Mouse (Mus musculus): ENCODE measurements around the gene Spcs3. TPM values are rescaled to one million over a fixed set of nuclear protein-coding genes. Genes with fewer than 3 reads are reported as not detected.
"Not testable (repeated sequence)": the region's sequence is repeated elsewhere in the genome, so short reads cannot be mapped to it uniquely, and the experiment has no call there.

The Spcs3 gene
- polyA plus RNA-seq, 1 experiment = 31.3 TPM

- Histone ChIP-seq H3K27me3 (ENCODE audit: control insufficient read depth, insufficient read depth, low read length) (no peaks in the 10 kb centered on the region), H3K4me1 (ENCODE audit: control insufficient read depth, insufficient read depth, low read length) (no peaks in the 10 kb centered on the region), H3K4me3 (replicated peaks; ENCODE audit: insufficient read depth, low read depth, low read length) (no peak overlapping the region), H3K27ac (ENCODE audit: insufficient read depth, low read length) (no peak overlapping the region)
- WGBS = 78% methylated on average over 4 of the region's 4 CpGs
- TF ChIP-seq CTCF (IDR thresholded peaks at IDR 0.05; ENCODE audit: borderline replicate concordance, insufficient read depth, low read depth, low read length) (no peak), POLR2A (IDR thresholded peaks at IDR 0.05; ENCODE audit: borderline replicate concordance, insufficient read depth, low read length) (no peak)
- no peak for DNase-seq
Observed at GRCm38 (mm10) chr8:54520516-54520915, 9.3 kb downstream of the Spcs3 start.

- H3K27ac ChIP-seq (ENCODE audit: insufficient read depth, low read length) = no peak overlapping the region
- WGBS = 80% methylated on average over 10 of the region's 10 CpGs
Observed at GRCm38 (mm10) chr8:54518756-54519460, 10.9 kb downstream of the Spcs3 start.

GRCm38 (mm10) chr8:54512200-54512599, 17.6 kb downstream of the Spcs3 start:
- 79% methylated on average over 5 of the region's 5 CpGs for WGBS
- not testable (repeated sequence) for H3K4me1 ChIP-seq (ENCODE audit: control insufficient read depth, insufficient read depth, low read length); H3K4me3 ChIP-seq (replicated peaks; ENCODE audit: insufficient read depth, low read depth, low read length); DNase-seq; H3K27ac ChIP-seq (ENCODE audit: insufficient read depth, low read length); H3K27me3 ChIP-seq (ENCODE audit: control insufficient read depth, insufficient read depth, low read length)

More at GRCm38 (mm10) chr8:54518756-54519460, 10.9 kb downstream of the Spcs3 start:
- no peaks in the 10 kb centered on the region for H3K27me3 ChIP-seq (ENCODE audit: control insufficient read depth, insufficient read depth, low read length)
- no peak overlapping the region for H3K4me3 ChIP-seq (replicated peaks; ENCODE audit: insufficient read depth, low read depth, low read length)
- H3K4me1 ChIP-seq (ENCODE audit: control insufficient read depth, insufficient read depth, low read length) = no peaks in the 10 kb centered on the region
- TF ChIP-seq POLR2A (IDR thresholded peaks at IDR 0.05; ENCODE audit: borderline replicate concordance, insufficient read depth, low read length) = no peak
- no peak for DNase-seq

- no peak for DNase-seq
- no peaks in the 10 kb centered on the region for H3K4me1 ChIP-seq (ENCODE audit: control insufficient read depth, insufficient read depth, low read length)
- no peak overlapping the region for H3K27ac ChIP-seq (ENCODE audit: insufficient read depth, low read length)
- WGBS = 78% methylated on average over 3 of the region's 3 CpGs
- no peak overlapping the region for H3K4me3 ChIP-seq (replicated peaks; ENCODE audit: insufficient read depth, low read depth, low read length)
- TF ChIP-seq CTCF (IDR thresholded peaks at IDR 0.05; ENCODE audit: borderline replicate concordance, insufficient read depth, low read depth, low read length) (no peak), POLR2A (IDR thresholded peaks at IDR 0.05; ENCODE audit: borderline replicate concordance, insufficient read depth, low read length) (no peak)
- H3K27me3 ChIP-seq (ENCODE audit: control insufficient read depth, insufficient read depth, low read length) = no peaks in the 10 kb centered on the region
Observed at GRCm38 (mm10) chr8:54511791-54512190, 18.0 kb downstream of the Spcs3 start.

- peak; percentile 21 to 27 for DNase-seq
- Histone ChIP-seq H3K27me3 (ENCODE audit: control insufficient read depth, insufficient read depth, low read length) (no peaks in the 10 kb centered on the region), H3K27ac (ENCODE audit: insufficient read depth, low read length) (no peak overlapping the region), H3K4me1 (ENCODE audit: control insufficient read depth, insufficient read depth, low read length) (no peaks in the 10 kb centered on the region), H3K4me3 (replicated peaks; ENCODE audit: insufficient read depth, low read depth, low read length) (peak overlapping the region; percentile 62)
- TF ChIP-seq CTCF (IDR thresholded peaks at IDR 0.05; ENCODE audit: borderline replicate concordance, insufficient read depth, low read depth, low read length) = no peak
- no peak for TF ChIP-seq POLR2A (IDR thresholded peaks at IDR 0.05; ENCODE audit: borderline replicate concordance, insufficient read depth, low read length)
- under 1% methylated on average over 10 of the region's 10 CpGs for WGBS
Observed at GRCm38 (mm10) chr8:54509221-54509721, 20.5 kb downstream of the Spcs3 start.

- no peak overlapping the region for H3K27ac ChIP-seq (ENCODE audit: insufficient read depth, low read length)
- H3K27me3 ChIP-seq (ENCODE audit: control insufficient read depth, insufficient read depth, low read length) = no peaks in the 10 kb centered on the region
- TF ChIP-seq CTCF (IDR thresholded peaks at IDR 0.05; ENCODE audit: borderline replicate concordance, insufficient read depth, low read depth, low read length) = no peak
- no peak for TF ChIP-seq POLR2A (IDR thresholded peaks at IDR 0.05; ENCODE audit: borderline replicate concordance, insufficient read depth, low read length)
- no peaks in the 10 kb centered on the region for H3K4me1 ChIP-seq (ENCODE audit: control insufficient read depth, insufficient read depth, low read length)
- peak overlapping the region; percentile 62 for H3K4me3 ChIP-seq (replicated peaks; ENCODE audit: insufficient read depth, low read depth, low read length)
- no peak for DNase-seq
- 2% methylated on average over 11 of the region's 11 CpGs for WGBS
Observed at GRCm38 (mm10) chr8:54508814-54509213, 21.0 kb downstream of the Spcs3 start.

- no peaks in the 10 kb centered on the region for H3K27me3 ChIP-seq (ENCODE audit: control insufficient read depth, insufficient read depth, low read length)
- DNase-seq = no peak
- TF ChIP-seq POLR2A (IDR thresholded peaks at IDR 0.05; ENCODE audit: borderline replicate concordance, insufficient read depth, low read length) (no peak), CTCF (IDR thresholded peaks at IDR 0.05; ENCODE audit: borderline replicate concordance, insufficient read depth, low read depth, low read length) (no peak)
- no peaks in the 10 kb centered on the region for H3K4me1 ChIP-seq (ENCODE audit: control insufficient read depth, insufficient read depth, low read length)
- 0% methylated on average over 1 of the region's 1 CpGs for WGBS
- no peak overlapping the region for H3K27ac ChIP-seq (ENCODE audit: insufficient read depth, low read length)
- no peak overlapping the region for H3K4me3 ChIP-seq (replicated peaks; ENCODE audit: insufficient read depth, low read depth, low read length)
Observed at GRCm38 (mm10) chr8:54508096-54508456, 21.7 kb downstream of the Spcs3 start.

- Histone ChIP-seq H3K4me1 (ENCODE audit: control insufficient read depth, insufficient read depth, low read length) (no peaks in the 10 kb centered on the region), H3K4me3 (replicated peaks; ENCODE audit: insufficient read depth, low read depth, low read length) (no peak overlapping the region), H3K27me3 (ENCODE audit: control insufficient read depth, insufficient read depth, low read length) (no peaks in the 10 kb centered on the region), H3K27ac (ENCODE audit: insufficient read depth, low read length) (no peak overlapping the region)
- DNase-seq = peak; percentile 71 to 75
- TF ChIP-seq POLR2A (IDR thresholded peaks at IDR 0.05; ENCODE audit: borderline replicate concordance, insufficient read depth, low read length) = no peak
- TF ChIP-seq CTCF (IDR thresholded peaks at IDR 0.05; ENCODE audit: borderline replicate concordance, insufficient read depth, low read depth, low read length) = peak; percentile 37; the same call in 1 of the 2 replicates
- WGBS = 30% methylated on average over 6 of the region's 6 CpGs
Observed at GRCm38 (mm10) chr8:54507428-54508095, 22.2 kb downstream of the Spcs3 start.

All from cerebellum, adult 2 months (tissue).